Mouse (Mus musculus) heart, adult 8-10 months (tissue): ENCODE results near the gene Tigar. TPM values are rescaled to one million over a fixed set of nuclear protein-coding genes. Genes with fewer than 3 reads are reported as not detected.

Experiments used
- DNase-seq: peaks from one replicate; pipeline ENCODE4 v3.0.0; 2022; ENCODE audit warnings: low spot score
- total RNA-seq, 4 experiments: library from RNA; stranded (reverse); gene quantifications; 2 replicates each; pipeline ENCODE4 v1.2.4; 2022

Gene Tigar
- total RNA-seq, 4 experiments from 2014 or later = 51.8 to 65.8 (median 59.1) TPM

GRCm38 (mm10) chr6:127081820-127082219, 27.5 kb downstream of the Tigar start:
- DNase-seq = no peak

- no peak for DNase-seq
These were observed 29.3 kb downstream of the Tigar start for GRCm38 (mm10) chr6:127079867-127080731.

- no peak for DNase-seq
These were observed 36.5 kb downstream of the Tigar start, which contains the start of gene Fgf23 for GRCm38 (mm10) chr6:127072817-127073216. TSS of gene Fgf23 (plus strand) at chr6:127072902.

DNA sequence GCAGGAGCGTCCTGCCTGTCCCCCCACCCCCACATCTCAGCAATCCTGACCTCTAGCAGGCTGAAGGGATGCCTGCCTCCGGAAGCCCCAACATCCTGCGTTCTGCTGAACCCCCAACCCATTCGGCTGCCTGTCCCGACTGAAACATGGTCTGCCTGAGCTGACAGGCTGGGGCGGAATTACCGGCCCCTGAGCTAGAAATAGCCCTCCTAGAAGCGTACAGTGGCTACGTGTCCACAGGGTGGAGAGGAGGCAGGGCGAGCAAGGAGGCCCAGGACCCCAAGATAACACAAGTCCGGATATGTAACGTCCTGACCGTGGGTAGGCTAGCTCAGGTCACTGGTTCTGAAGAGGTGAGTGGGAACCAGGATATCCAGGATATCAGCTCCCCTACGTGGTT, 44.5 kb downstream of the Tigar start:
- DNase-seq = no peak

GRCm38 (mm10) chr6:127063915-127064314, 45.4 kb downstream of the Tigar start:
- DNase-seq = no peak

DNA sequence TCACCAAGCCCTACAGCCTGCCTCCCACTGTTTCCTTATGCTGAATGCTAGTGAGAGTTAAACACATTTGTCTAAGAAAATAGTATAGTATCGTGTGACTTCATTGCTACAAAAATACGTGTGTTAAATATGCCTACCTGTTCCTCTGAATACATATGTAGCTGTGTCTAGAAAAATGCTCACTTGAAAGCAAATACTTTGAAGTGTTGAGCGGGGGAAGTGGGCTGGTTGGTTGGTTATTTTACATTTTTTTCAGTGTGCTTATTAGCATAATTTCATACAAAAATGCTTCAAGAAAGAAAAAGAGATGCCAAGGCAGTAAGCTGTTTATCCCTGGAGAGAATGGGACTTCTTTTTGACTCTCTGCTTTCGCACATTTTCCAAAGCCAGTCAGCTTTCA, 49.4 kb downstream of the Tigar start:
- no peak for DNase-seq

GRCm38 (mm10) chr6:127056990-127057588, 52.3 kb downstream of the Tigar start:
- no peak for DNase-seq

DNA sequence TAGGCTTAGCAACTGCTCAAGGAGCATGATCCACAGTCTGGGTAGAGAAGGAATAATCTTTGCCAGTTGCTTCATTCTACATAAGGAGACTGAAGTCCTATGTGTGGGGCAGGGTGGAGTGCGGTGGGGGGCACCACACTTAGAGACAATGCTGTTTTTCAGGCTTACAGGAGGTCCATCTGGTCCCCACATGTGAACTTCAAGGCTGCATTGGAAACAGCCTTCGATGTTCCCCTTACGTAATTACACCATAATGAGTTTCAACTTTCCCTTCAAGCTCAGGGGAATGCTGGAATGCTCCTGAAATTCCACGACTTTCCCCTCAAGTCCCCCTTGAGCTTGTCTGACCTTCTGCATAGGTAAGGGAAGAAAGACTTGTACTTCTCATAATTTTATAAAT, 58.5 kb downstream of the Tigar start:
- no peak for DNase-seq

DNA sequence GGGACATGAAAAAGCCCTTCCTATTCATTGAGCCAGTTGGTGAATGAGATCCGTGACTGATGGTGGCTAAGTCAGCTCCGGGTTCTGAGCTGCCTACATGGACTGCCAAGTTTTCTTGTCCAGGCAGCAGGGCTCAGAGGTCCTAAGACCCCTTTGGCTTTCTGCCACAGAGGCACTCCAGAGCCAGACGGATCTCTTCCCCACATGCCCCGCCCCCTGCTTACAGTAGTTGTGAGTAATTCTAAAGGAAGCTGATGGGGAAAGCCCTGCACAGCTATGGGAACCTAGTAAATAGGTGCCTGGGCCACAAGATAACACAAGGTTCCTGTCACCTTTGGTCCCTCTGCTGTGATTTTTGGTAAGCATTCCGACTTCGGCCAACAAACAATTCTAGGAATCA, 64.4 kb downstream of the Tigar start:
- DNase-seq = no peak

Other genes starting within 250 kb of the Tigar start
- not detected for gene Dyrk4, start 187.7 kb downstream of the Tigar start, total RNA-seq
- gene Rad51ap1, start 170.0 kb downstream of the Tigar start, total RNA-seq = 1 to 10 TPM in 1 of 4 experiments, under 1 TPM in 2, not detected in 1; 0.41 to 1.2 (median 0.75) TPM
- 10 to 100 TPM in 2 of 4 experiments, 1 to 10 TPM in 2; 8.3 to 15.4 (median 10.5) TPM for gene D6Wsu163e, start 169.6 kb downstream of the Tigar start, total RNA-seq
- under 1 TPM; 0.31 to 0.68 (median 0.55) TPM for gene Fgf6, start 94.0 kb downstream of the Tigar start, total RNA-seq
- not detected for gene Fgf23, start 36.7 kb downstream of the Tigar start, total RNA-seq
- 100 to 1,000 TPM; 113 to 158 (median 137) TPM for gene Ccnd2, start 42.6 kb upstream of the Tigar start, total RNA-seq